Mouse (Mus musculus): ENCODE data around the gene Slit3. TPM values are rescaled to one million over a fixed set of nuclear protein-coding genes. Genes with fewer than 3 reads are reported as not detected.

Slit3 gene
- polyA plus RNA-seq, 2 experiments: 0.20 to 0.23 TPM

GRCm38 (mm10) chr11:35496874-35497273 is 375.9 kb downstream of the Slit3 start:
- H3K27ac ChIP-seq: no peak overlapping the region
- TF ChIP-seq CTCF (IDR thresholded peaks at IDR 0.05; ENCODE audit: low read depth) (no peak), EP300 (IDR thresholded peaks at IDR 0.05; ENCODE audit: low read depth) (no peak)
- ATAC-seq (ENCODE audit: insufficient read depth): no peak
- H3K9ac ChIP-seq (replicated peaks): no peak overlapping the region
- no peak for DNase-seq (ENCODE audit: low read depth in 3 of 3, low spot score in 3 of 3)
- H3K4me1 ChIP-seq (replicated peaks; ENCODE audit: control insufficient read depth in 2 of 2, insufficient read depth in 2 of 2, low read length in 1 of 2): no peaks in the 10 kb centered on the region
- no peak overlapping the region for H3K4me3 ChIP-seq (ENCODE audit: insufficient read depth in 1 of 2, low read depth in 2 of 2, low read length in 2 of 2)
- H3K36me3 ChIP-seq (replicated peaks; ENCODE audit: control insufficient read depth, insufficient read depth, low read depth): no peaks in the 10 kb centered on the region
- H3K27me3 ChIP-seq (ENCODE audit: control insufficient read depth, insufficient read depth, low read length): no peaks in the 10 kb centered on the region
- H3K9me3 ChIP-seq (ENCODE audit: control insufficient read depth, low read length): no peaks in the 10 kb centered on the region
- 69% methylated on average over 10 of the region's 10 CpGs for WGBS (ENCODE audit: insufficient replicate concordance)
- no peak overlapping the region for H3K4me2 ChIP-seq (ENCODE audit: low read depth)

GRCm38 (mm10) chr11:35497961-35498360 is 376.9 kb downstream of the Slit3 start:
- WGBS (ENCODE audit: insufficient replicate concordance): 71% methylated on average over 8 of the region's 8 CpGs

GRCm38 (mm10) chr11:35502128-35502527 is 381.1 kb downstream of the Slit3 start:
- Histone ChIP-seq H3K27ac (no peak overlapping the region), H3K9ac (replicated peaks) (no peak overlapping the region), H3K4me3 (ENCODE audit: insufficient read depth in 1 of 2, low read depth in 2 of 2, low read length in 2 of 2) (no peak overlapping the region), H3K9me3 (ENCODE audit: control insufficient read depth, low read length) (no peaks in the 10 kb centered on the region), H3K27me3 (ENCODE audit: control insufficient read depth, insufficient read depth, low read length) (no peaks in the 10 kb centered on the region), H3K36me3 (replicated peaks; ENCODE audit: control insufficient read depth, insufficient read depth, low read depth) (no peaks in the 10 kb centered on the region), H3K4me2 (ENCODE audit: low read depth) (no peak overlapping the region), H3K4me1 (replicated peaks; ENCODE audit: control insufficient read depth in 2 of 2, insufficient read depth in 2 of 2, low read length in 1 of 2) (no peaks in the 10 kb centered on the region)
- WGBS (ENCODE audit: insufficient replicate concordance): 11% methylated on average over 3 of the region's 3 CpGs
- ATAC-seq (ENCODE audit: insufficient read depth) (no peak), DNase-seq (ENCODE audit: low read depth in 3 of 3, low spot score in 3 of 3) (no peak)
- no peak for TF ChIP-seq CTCF (IDR thresholded peaks at IDR 0.05; ENCODE audit: low read depth)
- TF ChIP-seq EP300 (IDR thresholded peaks at IDR 0.05; ENCODE audit: low read depth): no peak

More at GRCm38 (mm10) chr11:35497961-35498360, 376.9 kb downstream of the Slit3 start:
- Histone ChIP-seq H3K36me3 (replicated peaks; ENCODE audit: control insufficient read depth, insufficient read depth, low read depth) (no peaks in the 10 kb centered on the region), H3K27me3 (ENCODE audit: control insufficient read depth, insufficient read depth, low read length) (no peaks in the 10 kb centered on the region), H3K9me3 (ENCODE audit: control insufficient read depth, low read length) (no peaks in the 10 kb centered on the region), H3K4me3 (ENCODE audit: insufficient read depth in 1 of 2, low read depth in 2 of 2, low read length in 2 of 2) (no peak overlapping the region), H3K27ac (no peak overlapping the region), H3K4me2 (ENCODE audit: low read depth) (no peak overlapping the region), H3K4me1 (replicated peaks; ENCODE audit: control insufficient read depth in 2 of 2, insufficient read depth in 2 of 2, low read length in 1 of 2) (no peaks in the 10 kb centered on the region), H3K9ac (replicated peaks) (no peak overlapping the region)
- no peak for ATAC-seq (ENCODE audit: insufficient read depth)
- no peak for DNase-seq (ENCODE audit: low read depth in 3 of 3, low spot score in 3 of 3)
- TF ChIP-seq CTCF (IDR thresholded peaks at IDR 0.05; ENCODE audit: low read depth) (no peak), EP300 (IDR thresholded peaks at IDR 0.05; ENCODE audit: low read depth) (no peak)

- H3K9me3 ChIP-seq (ENCODE audit: control insufficient read depth, low read length): no peaks in the 10 kb centered on the region
- H3K9ac ChIP-seq (replicated peaks): no peak overlapping the region
- ATAC-seq (ENCODE audit: insufficient read depth): no peak
- TF ChIP-seq EP300 (IDR thresholded peaks at IDR 0.05; ENCODE audit: low read depth): no peak
- no peak for TF ChIP-seq CTCF (IDR thresholded peaks at IDR 0.05; ENCODE audit: low read depth)
- no peak overlapping the region for H3K4me2 ChIP-seq (ENCODE audit: low read depth)
- no peaks in the 10 kb centered on the region for H3K4me1 ChIP-seq (replicated peaks; ENCODE audit: control insufficient read depth in 2 of 2, insufficient read depth in 2 of 2, low read length in 1 of 2)
- H3K4me3 ChIP-seq (ENCODE audit: insufficient read depth in 1 of 2, low read depth in 2 of 2, low read length in 2 of 2): no peak overlapping the region
- H3K27me3 ChIP-seq (ENCODE audit: control insufficient read depth, insufficient read depth, low read length): no peaks in the 10 kb centered on the region
- no peaks in the 10 kb centered on the region for H3K36me3 ChIP-seq (replicated peaks; ENCODE audit: control insufficient read depth, insufficient read depth, low read depth)
- H3K27ac ChIP-seq: no peak overlapping the region
- no peak for DNase-seq (ENCODE audit: low read depth in 3 of 3, low spot score in 3 of 3)
- 42% methylated on average over 5 of the region's 5 CpGs for WGBS (ENCODE audit: insufficient replicate concordance)
These were observed 383.0 kb downstream of the Slit3 start for GRCm38 (mm10) chr11:35504051-35504450.

GRCm38 (mm10) chr11:35504916-35505315 is 383.9 kb downstream of the Slit3 start:
- DNase-seq (ENCODE audit: low read depth in 3 of 3, low spot score in 3 of 3) (no peak), ATAC-seq (ENCODE audit: insufficient read depth) (no peak)
- no peaks in the 10 kb centered on the region for H3K36me3 ChIP-seq (replicated peaks; ENCODE audit: control insufficient read depth, insufficient read depth, low read depth)
- H3K4me1 ChIP-seq (replicated peaks; ENCODE audit: control insufficient read depth in 2 of 2, insufficient read depth in 2 of 2, low read length in 1 of 2): no peaks in the 10 kb centered on the region
- TF ChIP-seq EP300 (IDR thresholded peaks at IDR 0.05; ENCODE audit: low read depth): no peak
- TF ChIP-seq CTCF (IDR thresholded peaks at IDR 0.05; ENCODE audit: low read depth): no peak
- no peak overlapping the region for H3K27ac ChIP-seq
- no peak overlapping the region for H3K4me3 ChIP-seq (ENCODE audit: insufficient read depth in 1 of 2, low read depth in 2 of 2, low read length in 2 of 2)
- H3K27me3 ChIP-seq (ENCODE audit: control insufficient read depth, insufficient read depth, low read length): no peaks in the 10 kb centered on the region
- no peaks in the 10 kb centered on the region for H3K9me3 ChIP-seq (ENCODE audit: control insufficient read depth, low read length)
- H3K9ac ChIP-seq (replicated peaks): no peak overlapping the region
- H3K4me2 ChIP-seq (ENCODE audit: low read depth): no peak overlapping the region
- 38% methylated on average over 8 of the region's 8 CpGs for WGBS (ENCODE audit: insufficient replicate concordance)

Data from liver, embryonic 14.5 days (tissue).